Comparison of ENCODE assay signal across 21 mouse cellular contexts in genomic region chr9:52802969-52803368, GRCm38 (mm10).
DNase-seq lines count a peak whose midpoint lies in the region; TF ChIP-seq lines count a peak whose summit lies in the region.
"Had no signal": no experiment of that assay in that cellular context is flagged by ENCODE, and none has a peak within 500 bp of the region (broad histone marks: within the 10 kb centered on the region; RNA-seq: fewer than 3 reads in every experiment).

No protein-coding gene starts in this region.

- no peak for TF ChIP-seq CTCF in testis, adult 2 months (IDR thresholded peaks at IDR 0.05; ENCODE audit: control insufficient read depth, insufficient read depth, insufficient replicate concordance, low read depth, low read length)

- H3K27ac ChIP-seq in testis, adult 2 months (ENCODE audit: control insufficient read depth, insufficient read depth, low read depth, low read length), result peak overlapping the region; percentile 77
- H3K27ac ChIP-seq in ES-E14 (ENCODE audit: insufficient read depth, low read depth, low read length, poor library complexity, severe bottlenecking), result no peak overlapping the region
- H3K27ac ChIP-seq: embryonic facial prominence, embryonic 10.5 days; embryonic facial prominence, embryonic 12.5 days; forebrain, embryonic 13.5 days; forebrain, embryonic 15.5 days had no signal

- H3K9ac ChIP-seq in ES-E14 (ENCODE audit: insufficient read depth, low read depth, low read length, poor library complexity, severe bottlenecking), result no peak overlapping the region
- H3K9ac ChIP-seq: embryonic facial prominence, embryonic 12.5 days; forebrain, embryonic 13.5 days; forebrain, embryonic 15.5 days; forebrain, postnatal 0 days had no signal

- no peaks in the 10 kb centered on the region for H3K9me3 ChIP-seq in ES-E14 (ENCODE audit: control insufficient read depth, insufficient read depth, low read depth, low read length)
- H3K9me3 ChIP-seq: embryonic facial prominence, embryonic 10.5 days; embryonic facial prominence, embryonic 12.5 days; forebrain, embryonic 13.5 days; forebrain, embryonic 15.5 days had no signal

- intact Hi-C loops in left cerebral cortex, postnatal 36 days (cut with DNase I), result no loop called here

- H3K4me1 ChIP-seq in testis, adult 2 months (ENCODE audit: control insufficient read depth, insufficient read depth, low read length), result peaks cover 2% of the 10 kb centered on the region; the same call in 1 of the 2 replicates
- H3K4me1 ChIP-seq in ES-E14 (ENCODE audit: control insufficient read depth in 2 of 2, insufficient read depth in 2 of 2, low read length in 2 of 2, poor library complexity in 1 of 2), result no peaks in the 10 kb centered on the region
- H3K4me1 ChIP-seq: embryonic facial prominence, embryonic 10.5 days; embryonic facial prominence, embryonic 12.5 days; forebrain, embryonic 13.5 days; forebrain, embryonic 15.5 days had no signal

- TF ChIP-seq POLR2A in testis, adult 2 months (IDR thresholded peaks at IDR 0.05; ENCODE audit: control insufficient read depth, low read depth, low read length), result peak; percentile 76

- no peak for DNase-seq in testis, postnatal 10 days (ENCODE audit: low spot score)
- no peak for DNase-seq in ES-E14 (ENCODE audit: low read depth, low spot score)
- peak; percentile 1 for DNase-seq in WW6 (ENCODE audit: low read depth, low spot score)
- peak; percentile 52 for DNase-seq in testis, postnatal 14 days (ENCODE audit: low spot score)
- DNase-seq in layer of hippocampus, adult 18-20 months (ENCODE audit: low spot score in 2 of 2), result no peak
- DNase-seq in left cerebral cortex, postnatal 36 days (ENCODE audit: low spot score in 2 of 2), result no peak
- no peak for DNase-seq in layer of hippocampus, postnatal 14 days (ENCODE audit: low spot score in 2 of 2)
- DNase-seq: adrenal gland, adult 8-10 months; adrenal gland, postnatal 14 days; adrenal gland, postnatal 36 days; cerebellum, adult 11-12 months; cerebellum, adult 2 months; cerebellum, adult 9-10 months; cerebellum, postnatal 10 days; cerebellum, postnatal 25 days; forebrain, postnatal 0 days had no signal

- no peaks in the 10 kb centered on the region for H3K36me3 ChIP-seq in testis, adult 2 months (ENCODE audit: control insufficient read depth, insufficient read depth, low read length)
- H3K36me3 ChIP-seq in ES-E14 (ENCODE audit: control insufficient read depth, insufficient read depth, low read length, poor library complexity, severe bottlenecking), result no peaks in the 10 kb centered on the region
- H3K36me3 ChIP-seq: embryonic facial prominence, embryonic 10.5 days; embryonic facial prominence, embryonic 12.5 days; forebrain, embryonic 15.5 days had no signal

- no peaks in the 10 kb centered on the region for H3K27me3 ChIP-seq in testis, adult 2 months (ENCODE audit: control insufficient read depth, insufficient read depth, low read length)
- H3K27me3 ChIP-seq: embryonic facial prominence, embryonic 12.5 days; forebrain, embryonic 13.5 days; forebrain, embryonic 15.5 days had no signal

- in situ Hi-C loops in ES-E14 (cut with MboI; ENCODE audit: low sequenced_read_pairs in 2 of 2, unreplicated experiment in 2 of 2), result no loop called here

- H3K4me3 ChIP-seq in testis, adult 2 months (ENCODE audit: control insufficient read depth, low read depth, low read length), result peak overlapping the region; percentile 79
- no peak overlapping the region for H3K4me3 ChIP-seq in ES-E14 (ENCODE audit: insufficient read depth in 1 of 2, low read depth in 1 of 2, low read length in 2 of 2, poor library complexity in 1 of 2, severe bottlenecking in 1 of 2)
- H3K4me3 ChIP-seq: embryonic facial prominence, embryonic 10.5 days; embryonic facial prominence, embryonic 12.5 days; forebrain, embryonic 13.5 days; forebrain, embryonic 15.5 days had no signal

TF ChIP-seq in ES-E14, 5 proteins besides CTCF, POLR2A, EP300 and RAD21:
- TF ChIP-seq MAFK (IDR thresholded peaks at IDR 0.05; ENCODE audit: insufficient read depth, low read depth, low read length) (peak; percentile 85), ZNF384 (IDR thresholded peaks at IDR 0.05; ENCODE audit: low read depth, low read length) (no peak), HCFC1 (IDR thresholded peaks at IDR 0.05; ENCODE audit: borderline replicate concordance, insufficient read depth, low read length) (no peak)

Comparison
In these comparisons a context has a peak if more than half of its experiments do, and no peak if none do; other contexts are left out.
1. DNase-seq: peak in WW6 (single experiment) and testis, postnatal 14 days (single experiment); none in testis, postnatal 10 days (single experiment), ES-E14 (single experiment), layer of hippocampus, adult 18-20 months (0 of 2), left cerebral cortex, postnatal 36 days (0 of 2) and layer of hippocampus, postnatal 14 days (0 of 2).